Mouse (Mus musculus) 3T3-L1 (cell line): Measurements from ENCODE around the gene Snrpc.
A peak's percentile ranks its signal among the peaks of the same experiment; 100 is the strongest.
"Not testable (repeated sequence)": the region's sequence is repeated elsewhere in the genome, so short reads cannot be mapped to it uniquely, and the experiment has no call there.

ENCODE experiments used
- DNase-seq: peaks from one replicate; pipeline ENCODE4 v3.0.0-alpha.2; 2015; ENCODE audit warnings: low read depth, low spot score

Snrpc gene

GRCm38 (mm10) chr17:27837850-27838249 is at the start of gene Snrpc:
Snrpc (plus strand) TSS chr17:27838150.
- not testable (repeated sequence) for DNase-seq

- no peak for DNase-seq
Measured at GRCm38 (mm10) chr17:27788456-27789172, 49.3 kb upstream of the Snrpc start.

GRCm38 (mm10) chr17:27790015-27790414 is 47.9 kb upstream of the Snrpc start:
- DNase-seq: no peak

- no peak for DNase-seq
Measured at GRCm38 (mm10) chr17:27790976-27791375, 47.0 kb upstream of the Snrpc start.

GRCm38 (mm10) chr17:27791556-27791955 is 46.4 kb upstream of the Snrpc start:
- no peak for DNase-seq

GRCm38 (mm10) chr17:27792516-27792915 is 45.4 kb upstream of the Snrpc start:
- DNase-seq: no peak

- no peak for DNase-seq
Measured at GRCm38 (mm10) chr17:27793144-27793543, 44.8 kb upstream of the Snrpc start.

GRCm38 (mm10) chr17:27796780-27797179 is 41.2 kb upstream of the Snrpc start:
- no peak for DNase-seq

- no peak for DNase-seq
Measured at GRCm38 (mm10) chr17:27797341-27797872, 40.5 kb upstream of the Snrpc start.

GRCm38 (mm10) chr17:27799771-27800584 is 38.0 kb upstream of the Snrpc start:
- DNase-seq: peak; percentile 89

GRCm38 (mm10) chr17:27800710-27801648 is 37.0 kb upstream of the Snrpc start:
- peak; percentile 49 for DNase-seq

- no peak for DNase-seq
Measured at GRCm38 (mm10) chr17:27803752-27804151, 34.2 kb upstream of the Snrpc start.

GRCm38 (mm10) chr17:27804156-27804690 is 33.7 kb upstream of the Snrpc start:
- DNase-seq: no peak

GRCm38 (mm10) chr17:27804803-27805770 is 32.9 kb upstream of the Snrpc start:
- DNase-seq: no peak

- peak; percentile 84 for DNase-seq
Measured at GRCm38 (mm10) chr17:27807542-27808078, 30.3 kb upstream of the Snrpc start.

- no peak for DNase-seq
Measured at GRCm38 (mm10) chr17:27810569-27811331, 27.2 kb upstream of the Snrpc start.

GRCm38 (mm10) chr17:27811980-27812379 is 26.0 kb upstream of the Snrpc start:
- no peak for DNase-seq

GRCm38 (mm10) chr17:27814606-27815005 is 23.3 kb upstream of the Snrpc start:
- no peak for DNase-seq

- no peak for DNase-seq
Measured at GRCm38 (mm10) chr17:27819011-27819410, 18.9 kb upstream of the Snrpc start.
